Mouse (Mus musculus): ENCODE results near the gene Ryr2. TPM values are rescaled to one million over a fixed set of nuclear protein-coding genes. Genes with fewer than 3 reads are reported as not detected.
A peak's percentile ranks its signal among the peaks of the same experiment; 100 is the strongest.

The Ryr2 gene
- total RNA-seq, 1 experiment, result 7.0 TPM

DNA sequence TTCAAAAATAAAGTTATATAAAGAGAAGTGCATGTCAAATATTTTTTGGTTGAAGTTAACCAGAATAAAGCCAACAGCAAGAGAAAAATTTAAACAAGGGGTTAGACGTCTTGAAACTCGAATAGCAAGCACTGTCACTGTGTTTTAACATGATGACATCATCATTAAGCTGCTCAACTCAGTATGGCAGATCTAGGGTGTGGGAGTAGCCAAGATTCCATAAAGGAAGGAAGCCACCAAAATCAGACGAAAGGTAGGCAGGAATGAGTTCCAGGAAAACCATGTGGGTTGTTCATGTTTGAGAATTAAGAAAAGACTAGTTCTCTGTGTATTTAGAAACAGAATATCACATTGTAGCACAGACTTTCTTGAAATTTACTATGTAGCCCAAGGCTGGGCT is 192.1 kb downstream of the Ryr2 start:
- H3K4me1 ChIP-seq (ENCODE audit: control insufficient read depth in 2 of 2, insufficient read depth in 2 of 2, low read length in 2 of 2, poor library complexity in 1 of 2), result peaks cover 5 to 11% of the 10 kb centered on the region in 2 experiments
- in situ Hi-C loops (cut with MboI; ENCODE audit: low sequenced_read_pairs in 2 of 2, unreplicated experiment in 2 of 2), result no loop called here

DNA sequence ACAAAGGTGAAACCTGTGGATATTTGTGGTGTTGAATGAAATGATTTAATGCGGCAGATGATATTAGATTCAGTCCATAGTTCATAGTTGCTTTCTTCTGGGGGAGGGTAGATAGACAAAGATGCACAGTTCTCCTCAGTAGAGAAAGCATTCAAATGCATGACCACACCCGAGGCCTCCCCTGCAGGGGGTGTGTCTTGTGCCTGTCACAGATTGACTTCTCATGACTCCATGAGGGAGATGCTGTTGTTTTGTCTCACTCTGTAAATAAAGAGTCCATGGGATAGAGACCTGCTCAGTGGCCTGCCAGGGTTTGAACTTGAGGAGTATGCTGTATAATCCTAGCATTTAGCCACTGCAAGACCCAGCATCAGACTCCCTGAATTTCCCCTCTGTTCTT is 194.5 kb downstream of the Ryr2 start:
- Histone ChIP-seq H3K9ac (ENCODE audit: insufficient read depth, low read depth, low read length, poor library complexity, severe bottlenecking) (no peak overlapping the region; the same call in 1 of the 2 replicates), H3K4me3 (ENCODE audit: insufficient read depth in 1 of 2, low read depth in 1 of 2, low read length in 2 of 2, poor library complexity in 1 of 2, severe bottlenecking in 1 of 2) (no peak overlapping the region), H3K27ac (ENCODE audit: insufficient read depth, low read depth, low read length, poor library complexity, severe bottlenecking) (no peak overlapping the region; the same call in 1 of the 2 replicates), H3K4me1 (ENCODE audit: control insufficient read depth in 2 of 2, insufficient read depth in 2 of 2, low read length in 2 of 2, poor library complexity in 1 of 2) (peaks cover 11 to 13% of the 10 kb centered on the region in 2 experiments), H3K9me3 (ENCODE audit: control insufficient read depth, insufficient read depth, low read depth, low read length) (no peaks in the 10 kb centered on the region), H3K36me3 (ENCODE audit: control insufficient read depth, insufficient read depth, low read length, poor library complexity, severe bottlenecking) (no peaks in the 10 kb centered on the region; the same call in 1 of the 2 replicates)
- in situ Hi-C loops (cut with MboI; ENCODE audit: low sequenced_read_pairs in 2 of 2, unreplicated experiment in 2 of 2), result no loop called here
- no peak for TF ChIP-seq HCFC1 (IDR thresholded peaks at IDR 0.05; ENCODE audit: borderline replicate concordance, insufficient read depth, low read length)
- TF ChIP-seq CHD2 (IDR thresholded peaks at IDR 0.05; ENCODE audit: low read depth, low read length), result no peak
- TF ChIP-seq MAFK (IDR thresholded peaks at IDR 0.05; ENCODE audit: insufficient read depth, low read depth, low read length), result no peak
- TF ChIP-seq ZNF384 (IDR thresholded peaks at IDR 0.05; ENCODE audit: low read depth, low read length), result no peak
- no peak for TF ChIP-seq ZC3H11A (IDR thresholded peaks at IDR 0.05; ENCODE audit: borderline replicate concordance, low read depth, low read length)
- peak; percentile 29 for DNase-seq (ENCODE audit: low read depth, low spot score)

More for the DNA sequence above, 192.1 kb downstream of the Ryr2 start:
- TF ChIP-seq MAFK (IDR thresholded peaks at IDR 0.05; ENCODE audit: insufficient read depth, low read depth, low read length) (no peak), CHD2 (IDR thresholded peaks at IDR 0.05; ENCODE audit: low read depth, low read length) (no peak), ZC3H11A (IDR thresholded peaks at IDR 0.05; ENCODE audit: borderline replicate concordance, low read depth, low read length) (no peak), ZNF384 (IDR thresholded peaks at IDR 0.05; ENCODE audit: low read depth, low read length) (no peak), HCFC1 (IDR thresholded peaks at IDR 0.05; ENCODE audit: borderline replicate concordance, insufficient read depth, low read length) (no peak)
- H3K9ac ChIP-seq (ENCODE audit: insufficient read depth, low read depth, low read length, poor library complexity, severe bottlenecking), result no peak overlapping the region
- no peak for DNase-seq (ENCODE audit: low read depth, low spot score)
- no peak overlapping the region for H3K4me3 ChIP-seq (ENCODE audit: insufficient read depth in 1 of 2, low read depth in 1 of 2, low read length in 2 of 2, poor library complexity in 1 of 2, severe bottlenecking in 1 of 2)
- no peaks in the 10 kb centered on the region for H3K9me3 ChIP-seq (ENCODE audit: control insufficient read depth, insufficient read depth, low read depth, low read length)
- no peak overlapping the region for H3K27ac ChIP-seq (ENCODE audit: insufficient read depth, low read depth, low read length, poor library complexity, severe bottlenecking)
- H3K36me3 ChIP-seq (ENCODE audit: control insufficient read depth, insufficient read depth, low read length, poor library complexity, severe bottlenecking), result no peaks in the 10 kb centered on the region; the same call in 1 of the 2 replicates

DNA sequence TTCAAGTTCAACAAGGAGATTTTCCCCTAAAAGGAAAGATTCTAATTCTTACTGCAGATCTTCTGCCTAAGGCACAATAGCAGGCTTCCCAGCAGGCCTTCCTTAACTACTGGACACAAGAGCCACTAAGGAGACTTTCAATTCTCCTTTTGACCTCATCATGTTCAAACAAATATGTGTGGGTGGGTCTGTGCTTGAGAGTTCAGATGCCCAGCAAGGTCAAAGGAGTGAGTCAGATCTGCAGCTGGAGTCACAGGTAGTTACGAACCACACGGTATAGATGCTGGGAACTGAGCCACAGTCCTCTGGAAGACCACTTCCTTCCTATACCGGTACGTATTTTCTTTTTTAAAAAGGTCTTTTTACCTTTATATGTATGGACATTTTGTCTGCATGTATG is 198.6 kb downstream of the Ryr2 start:
- H3K9ac ChIP-seq (ENCODE audit: insufficient read depth, low read depth, low read length, poor library complexity, severe bottlenecking), result no peak overlapping the region
- no peak overlapping the region; the same call in 1 of the 2 replicates for H3K27ac ChIP-seq (ENCODE audit: insufficient read depth, low read depth, low read length, poor library complexity, severe bottlenecking)
- H3K4me3 ChIP-seq (ENCODE audit: insufficient read depth in 1 of 2, low read depth in 1 of 2, low read length in 2 of 2, poor library complexity in 1 of 2, severe bottlenecking in 1 of 2), result no peak overlapping the region
- peaks cover 9 to 19% of the 10 kb centered on the region in 2 experiments for H3K4me1 ChIP-seq (ENCODE audit: control insufficient read depth in 2 of 2, insufficient read depth in 2 of 2, low read length in 2 of 2, poor library complexity in 1 of 2)
- no peak for DNase-seq (ENCODE audit: low read depth, low spot score)
- no peaks in the 10 kb centered on the region for H3K36me3 ChIP-seq (ENCODE audit: control insufficient read depth, insufficient read depth, low read length, poor library complexity, severe bottlenecking)
- in situ Hi-C loops (cut with MboI; ENCODE audit: low sequenced_read_pairs in 2 of 2, unreplicated experiment in 2 of 2), result no loop called here
- H3K9me3 ChIP-seq (ENCODE audit: control insufficient read depth, insufficient read depth, low read depth, low read length), result no peaks in the 10 kb centered on the region
- TF ChIP-seq CHD2 (IDR thresholded peaks at IDR 0.05; ENCODE audit: low read depth, low read length) (no peak), ZC3H11A (IDR thresholded peaks at IDR 0.05; ENCODE audit: borderline replicate concordance, low read depth, low read length) (no peak), MAFK (IDR thresholded peaks at IDR 0.05; ENCODE audit: insufficient read depth, low read depth, low read length) (no peak), HCFC1 (IDR thresholded peaks at IDR 0.05; ENCODE audit: borderline replicate concordance, insufficient read depth, low read length) (no peak), ZNF384 (IDR thresholded peaks at IDR 0.05; ENCODE audit: low read depth, low read length) (no peak)

DNA sequence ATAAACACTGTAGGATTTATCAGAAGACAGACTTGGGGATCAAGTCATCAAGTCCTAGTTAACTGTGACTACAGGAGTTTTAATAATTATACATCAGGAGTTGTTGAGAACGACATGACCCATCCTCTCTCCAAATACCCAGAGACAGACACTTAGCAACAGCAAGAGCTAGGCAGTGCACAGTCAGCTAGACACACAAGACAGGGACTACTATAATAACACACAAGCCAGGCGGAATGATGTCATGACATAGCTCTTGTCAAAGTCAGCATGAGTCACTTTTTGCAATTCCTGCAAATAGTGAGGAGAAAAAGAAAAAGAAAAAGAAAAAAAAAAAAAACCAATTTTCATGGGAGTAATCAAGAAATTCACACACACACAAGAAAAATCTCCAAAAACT is 201.6 kb downstream of the Ryr2 start:
- TF ChIP-seq ZNF384 (IDR thresholded peaks at IDR 0.05; ENCODE audit: low read depth, low read length), result no peak
- TF ChIP-seq ZC3H11A (IDR thresholded peaks at IDR 0.05; ENCODE audit: borderline replicate concordance, low read depth, low read length), result no peak
- TF ChIP-seq HCFC1 (IDR thresholded peaks at IDR 0.05; ENCODE audit: borderline replicate concordance, insufficient read depth, low read length), result no peak
- no peak for TF ChIP-seq MAFK (IDR thresholded peaks at IDR 0.05; ENCODE audit: insufficient read depth, low read depth, low read length)
- in situ Hi-C loops (cut with MboI; ENCODE audit: low sequenced_read_pairs in 2 of 2, unreplicated experiment in 2 of 2), result no loop called here
- DNase-seq (ENCODE audit: low read depth, low spot score), result no peak
- peaks cover 6 to 14% of the 10 kb centered on the region in 2 experiments; a peak in 3 of 4 replicates for H3K4me1 ChIP-seq (ENCODE audit: control insufficient read depth in 2 of 2, insufficient read depth in 2 of 2, low read length in 2 of 2, poor library complexity in 1 of 2)
- no peaks in the 10 kb centered on the region for H3K9me3 ChIP-seq (ENCODE audit: control insufficient read depth, insufficient read depth, low read depth, low read length)
- no peak overlapping the region for H3K27ac ChIP-seq (ENCODE audit: insufficient read depth, low read depth, low read length, poor library complexity, severe bottlenecking)
- H3K4me3 ChIP-seq (ENCODE audit: insufficient read depth in 1 of 2, low read depth in 1 of 2, low read length in 2 of 2, poor library complexity in 1 of 2, severe bottlenecking in 1 of 2), result no peak overlapping the region
- no peak overlapping the region for H3K9ac ChIP-seq (ENCODE audit: insufficient read depth, low read depth, low read length, poor library complexity, severe bottlenecking)
- no peaks in the 10 kb centered on the region for H3K36me3 ChIP-seq (ENCODE audit: control insufficient read depth, insufficient read depth, low read length, poor library complexity, severe bottlenecking)

DNA sequence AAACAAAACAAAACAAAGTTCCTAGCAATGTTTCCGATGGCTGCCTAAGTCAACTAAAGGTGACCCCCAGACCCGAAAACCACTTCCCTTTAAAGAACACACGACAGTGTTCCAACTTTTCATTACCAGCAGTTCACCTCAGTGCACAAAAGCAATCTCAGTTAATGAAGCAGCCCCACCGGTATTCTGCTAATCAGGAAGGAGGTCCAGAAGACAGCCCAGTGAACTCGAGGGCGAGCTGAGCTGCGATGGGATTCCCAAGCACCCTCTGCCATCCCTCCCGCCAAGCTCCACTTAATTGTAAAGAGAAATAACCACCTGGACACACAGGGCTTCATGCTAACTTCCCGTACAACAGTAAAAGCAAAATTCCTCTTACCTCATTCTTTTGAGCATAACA is 203.5 kb downstream of the Ryr2 start:
- H3K9ac ChIP-seq (ENCODE audit: insufficient read depth, low read depth, low read length, poor library complexity, severe bottlenecking), result no peak overlapping the region
- no peak for TF ChIP-seq HCFC1 (IDR thresholded peaks at IDR 0.05; ENCODE audit: borderline replicate concordance, insufficient read depth, low read length)
- no peak for TF ChIP-seq CHD2 (IDR thresholded peaks at IDR 0.05; ENCODE audit: low read depth, low read length)
- TF ChIP-seq MAFK (IDR thresholded peaks at IDR 0.05; ENCODE audit: insufficient read depth, low read depth, low read length), result no peak
- TF ChIP-seq ZC3H11A (IDR thresholded peaks at IDR 0.05; ENCODE audit: borderline replicate concordance, low read depth, low read length), result no peak
- no peak for TF ChIP-seq ZNF384 (IDR thresholded peaks at IDR 0.05; ENCODE audit: low read depth, low read length)
- no peak for DNase-seq (ENCODE audit: low read depth, low spot score)
- peaks cover 4 to 11% of the 10 kb centered on the region in 2 experiments; a peak in 3 of 4 replicates for H3K4me1 ChIP-seq (ENCODE audit: control insufficient read depth in 2 of 2, insufficient read depth in 2 of 2, low read length in 2 of 2, poor library complexity in 1 of 2)
- H3K4me3 ChIP-seq (ENCODE audit: insufficient read depth in 1 of 2, low read depth in 1 of 2, low read length in 2 of 2, poor library complexity in 1 of 2, severe bottlenecking in 1 of 2), result no peak overlapping the region
- no peak overlapping the region for H3K27ac ChIP-seq (ENCODE audit: insufficient read depth, low read depth, low read length, poor library complexity, severe bottlenecking)
- no peaks in the 10 kb centered on the region for H3K9me3 ChIP-seq (ENCODE audit: control insufficient read depth, insufficient read depth, low read depth, low read length)
- in situ Hi-C loops (cut with MboI; ENCODE audit: low sequenced_read_pairs in 2 of 2, unreplicated experiment in 2 of 2), result no loop called here
- H3K36me3 ChIP-seq (ENCODE audit: control insufficient read depth, insufficient read depth, low read length, poor library complexity, severe bottlenecking), result no peaks in the 10 kb centered on the region
